Mouse (Mus musculus): ENCODE data around the gene Endou. TPM values are rescaled to one million over a fixed set of nuclear protein-coding genes. Genes with fewer than 3 reads are reported as not detected.

Endou gene
- polyA plus RNA-seq, 1 experiment from 2014 or later, result 0.20 TPM

DNA sequence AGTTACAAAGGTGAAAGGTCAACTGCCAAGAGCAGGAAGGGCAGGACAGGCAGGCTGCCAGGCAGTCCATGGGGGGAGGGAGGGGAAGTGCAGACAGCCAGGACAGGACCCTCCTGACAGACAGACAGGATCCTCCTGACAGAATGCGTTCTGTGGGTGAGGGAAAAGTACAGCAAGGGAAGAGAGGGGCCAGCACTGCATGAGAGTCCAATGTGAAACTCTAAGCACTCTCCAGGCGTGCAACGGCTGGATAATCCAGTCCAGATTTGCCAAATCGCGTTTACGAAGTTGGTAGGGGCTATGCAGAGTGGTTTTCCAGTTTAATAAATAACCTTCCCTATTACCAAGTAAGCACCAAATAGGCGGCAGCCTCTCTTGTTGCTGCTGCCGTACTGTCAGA is 49.1 kb downstream of the Endou start:
- Histone ChIP-seq H3K4me2 (replicated peaks; ENCODE audit: low read depth, low read length) (no peak overlapping the region), H3K36me3 (ENCODE audit: control insufficient read depth, insufficient read depth, low read length) (peaks cover 59% of the 10 kb centered on the region), H3K9ac (replicated peaks; ENCODE audit: low read depth, low read length) (no peak overlapping the region), H3K4me3 (ENCODE audit: low read depth, low read length) (no peak overlapping the region), H3K27ac (ENCODE audit: low read length) (no peak overlapping the region), H3K9me3 (ENCODE audit: control insufficient read depth, low read depth, low read length) (no peaks in the 10 kb centered on the region), H3K4me1 (ENCODE audit: control insufficient read depth, insufficient read depth, low read length) (no peaks in the 10 kb centered on the region), H3K27me3 (ENCODE audit: control insufficient read depth, insufficient read depth, low read length) (no peaks in the 10 kb centered on the region)
- 86% methylated on average over 8 of the region's 8 CpGs for WGBS
- no peak for ATAC-seq (ENCODE audit: insufficient number of reproducible peaks, insufficient read depth, low FRiP score, low read depth)

DNA sequence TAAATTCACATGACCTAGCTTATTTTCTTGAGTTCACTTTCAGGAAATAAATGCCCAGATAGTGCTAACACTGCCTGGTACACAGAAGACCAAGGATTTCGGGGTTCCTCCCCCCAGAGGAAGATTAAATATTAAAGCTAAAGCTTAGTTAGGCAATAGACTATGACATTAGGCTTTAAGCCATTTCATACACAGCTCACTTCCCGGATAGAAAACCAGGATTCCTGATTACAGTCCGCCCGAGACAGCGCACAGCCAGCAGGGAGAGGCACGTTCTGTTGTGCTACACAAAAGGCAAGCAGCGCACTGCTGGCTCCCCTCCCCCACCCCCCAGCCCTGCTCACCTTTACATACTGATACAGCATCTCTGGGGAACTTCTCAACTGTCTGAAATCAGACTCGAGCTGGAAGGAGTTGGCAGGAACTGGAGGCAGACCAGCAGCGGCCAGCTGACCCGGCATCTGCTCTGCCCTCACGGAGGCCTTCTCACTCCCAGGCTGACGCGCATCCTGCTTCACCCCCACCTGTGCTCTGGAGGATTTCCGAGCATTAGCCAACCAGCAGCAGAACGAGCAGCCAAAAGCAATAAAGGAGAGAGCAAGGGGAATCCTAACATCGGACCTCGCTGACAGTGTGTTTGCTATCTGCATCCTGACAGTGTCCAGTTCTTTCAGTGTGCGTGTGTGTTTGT is 51.0 kb downstream of the Endou start:
- Histone ChIP-seq H3K36me3 (ENCODE audit: control insufficient read depth, insufficient read depth, low read length) (peaks cover 55% of the 10 kb centered on the region), H3K4me2 (replicated peaks; ENCODE audit: low read depth, low read length) (no peak overlapping the region), H3K4me1 (ENCODE audit: control insufficient read depth, insufficient read depth, low read length) (no peaks in the 10 kb centered on the region), H3K4me3 (ENCODE audit: low read depth, low read length) (no peak overlapping the region), H3K9ac (replicated peaks; ENCODE audit: low read depth, low read length) (no peak overlapping the region), H3K9me3 (ENCODE audit: control insufficient read depth, low read depth, low read length) (no peaks in the 10 kb centered on the region), H3K27me3 (ENCODE audit: control insufficient read depth, insufficient read depth, low read length) (no peaks in the 10 kb centered on the region), H3K27ac (ENCODE audit: low read length) (no peak overlapping the region)
- WGBS, result 77% methylated on average over 18 of the region's 18 CpGs
- no peak for ATAC-seq (ENCODE audit: insufficient number of reproducible peaks, insufficient read depth, low FRiP score, low read depth)

DNA sequence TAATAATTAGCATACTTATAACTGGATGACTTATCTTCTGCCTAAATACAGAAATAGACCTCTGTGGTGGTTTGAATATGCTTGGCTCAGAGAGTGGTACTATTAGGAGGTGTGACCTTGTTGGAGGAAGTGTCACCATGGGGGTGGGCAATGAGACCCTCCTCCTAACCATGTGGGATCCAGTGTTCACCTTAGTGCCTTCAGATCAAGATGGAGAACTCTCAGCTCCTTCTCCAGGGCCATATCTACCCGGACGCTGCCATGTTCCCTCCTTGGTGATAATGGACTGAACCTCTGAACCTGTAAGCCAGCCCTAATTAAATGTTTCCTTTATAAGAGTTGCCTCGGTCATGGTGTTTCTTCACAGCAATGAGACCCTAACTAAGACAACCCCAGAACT is 53.8 kb downstream of the Endou start:
- H3K36me3 ChIP-seq (ENCODE audit: control insufficient read depth, insufficient read depth, low read length), result peaks cover 57% of the 10 kb centered on the region
- WGBS, result 90% methylated on average over 3 of the region's 3 CpGs
- H3K27ac ChIP-seq (ENCODE audit: low read length), result no peak overlapping the region
- no peaks in the 10 kb centered on the region for H3K4me1 ChIP-seq (ENCODE audit: control insufficient read depth, insufficient read depth, low read length)
- no peak overlapping the region for H3K4me3 ChIP-seq (ENCODE audit: low read depth, low read length)
- H3K9ac ChIP-seq (replicated peaks; ENCODE audit: low read depth, low read length), result no peak overlapping the region
- H3K27me3 ChIP-seq (ENCODE audit: control insufficient read depth, insufficient read depth, low read length), result no peaks in the 10 kb centered on the region
- H3K9me3 ChIP-seq (ENCODE audit: control insufficient read depth, low read depth, low read length), result no peaks in the 10 kb centered on the region
- no peak for ATAC-seq (ENCODE audit: insufficient number of reproducible peaks, insufficient read depth, low FRiP score, low read depth)
- H3K4me2 ChIP-seq (replicated peaks; ENCODE audit: low read depth, low read length), result no peak overlapping the region

DNA sequence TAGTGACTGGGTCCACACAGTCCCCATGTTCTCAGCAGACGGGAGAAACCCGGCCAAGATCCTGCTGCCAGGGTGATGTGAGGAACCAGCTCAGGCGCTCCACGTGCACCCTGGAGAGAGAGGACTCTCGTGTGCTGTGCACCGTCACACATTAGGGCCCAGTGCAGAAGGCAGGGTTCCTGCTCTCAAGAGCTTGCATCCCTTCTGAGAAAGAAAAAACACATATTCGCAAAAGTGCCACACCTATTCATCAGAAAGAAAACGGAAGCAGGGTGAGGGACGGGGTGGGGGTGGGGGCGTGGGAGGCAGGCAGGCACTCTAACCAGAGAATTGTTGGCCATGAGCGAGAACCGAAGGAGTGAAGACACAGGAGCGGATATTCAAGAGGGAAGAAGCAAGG is 55.2 kb downstream of the Endou start:
- Histone ChIP-seq H3K36me3 (ENCODE audit: control insufficient read depth, insufficient read depth, low read length) (peaks cover 49% of the 10 kb centered on the region), H3K4me3 (ENCODE audit: low read depth, low read length) (no peak overlapping the region)
- no peak for ATAC-seq (ENCODE audit: insufficient number of reproducible peaks, insufficient read depth, low FRiP score, low read depth)

DNA sequence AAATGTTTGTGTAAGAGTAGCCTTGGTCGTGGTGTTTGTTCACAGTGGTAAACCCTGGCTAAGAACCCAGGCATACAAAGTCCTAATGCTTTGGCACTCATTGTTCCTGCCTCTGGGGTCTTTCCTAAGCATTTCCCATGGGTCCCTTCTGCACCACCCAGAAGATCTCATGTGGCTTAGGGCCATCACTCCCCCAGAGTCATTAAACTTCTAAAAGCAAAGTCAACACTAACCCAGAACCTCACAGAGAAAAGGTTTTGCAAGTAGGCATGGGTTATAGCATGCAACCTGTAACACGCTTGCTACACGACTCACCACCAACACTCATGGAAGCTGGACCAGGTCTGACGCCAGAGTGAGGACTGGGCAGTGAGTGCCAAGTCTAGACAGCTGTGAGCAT is 56.7 kb downstream of the Endou start:
- Histone ChIP-seq H3K36me3 (ENCODE audit: control insufficient read depth, insufficient read depth, low read length) (peaks cover 40% of the 10 kb centered on the region), H3K9ac (replicated peaks; ENCODE audit: low read depth, low read length) (no peak overlapping the region), H3K4me1 (ENCODE audit: control insufficient read depth, insufficient read depth, low read length) (no peaks in the 10 kb centered on the region), H3K27me3 (ENCODE audit: control insufficient read depth, insufficient read depth, low read length) (no peaks in the 10 kb centered on the region), H3K9me3 (ENCODE audit: control insufficient read depth, low read depth, low read length) (no peaks in the 10 kb centered on the region), H3K27ac (ENCODE audit: low read length) (no peak overlapping the region), H3K4me2 (replicated peaks; ENCODE audit: low read depth, low read length) (no peak overlapping the region), H3K4me3 (ENCODE audit: low read depth, low read length) (no peak overlapping the region)
- WGBS, result 94% methylated on average over 4 of the region's 4 CpGs
- ATAC-seq (ENCODE audit: insufficient number of reproducible peaks, insufficient read depth, low FRiP score, low read depth), result no peak

More for the DNA sequence above, 55.2 kb downstream of the Endou start:
- Histone ChIP-seq H3K9me3 (ENCODE audit: control insufficient read depth, low read depth, low read length) (no peaks in the 10 kb centered on the region), H3K4me2 (replicated peaks; ENCODE audit: low read depth, low read length) (no peak overlapping the region), H3K27ac (ENCODE audit: low read length) (no peak overlapping the region), H3K4me1 (ENCODE audit: control insufficient read depth, insufficient read depth, low read length) (no peaks in the 10 kb centered on the region), H3K9ac (replicated peaks; ENCODE audit: low read depth, low read length) (no peak overlapping the region), H3K27me3 (ENCODE audit: control insufficient read depth, insufficient read depth, low read length) (no peaks in the 10 kb centered on the region)
- 88% methylated on average over 13 of the region's 13 CpGs for WGBS

DNA sequence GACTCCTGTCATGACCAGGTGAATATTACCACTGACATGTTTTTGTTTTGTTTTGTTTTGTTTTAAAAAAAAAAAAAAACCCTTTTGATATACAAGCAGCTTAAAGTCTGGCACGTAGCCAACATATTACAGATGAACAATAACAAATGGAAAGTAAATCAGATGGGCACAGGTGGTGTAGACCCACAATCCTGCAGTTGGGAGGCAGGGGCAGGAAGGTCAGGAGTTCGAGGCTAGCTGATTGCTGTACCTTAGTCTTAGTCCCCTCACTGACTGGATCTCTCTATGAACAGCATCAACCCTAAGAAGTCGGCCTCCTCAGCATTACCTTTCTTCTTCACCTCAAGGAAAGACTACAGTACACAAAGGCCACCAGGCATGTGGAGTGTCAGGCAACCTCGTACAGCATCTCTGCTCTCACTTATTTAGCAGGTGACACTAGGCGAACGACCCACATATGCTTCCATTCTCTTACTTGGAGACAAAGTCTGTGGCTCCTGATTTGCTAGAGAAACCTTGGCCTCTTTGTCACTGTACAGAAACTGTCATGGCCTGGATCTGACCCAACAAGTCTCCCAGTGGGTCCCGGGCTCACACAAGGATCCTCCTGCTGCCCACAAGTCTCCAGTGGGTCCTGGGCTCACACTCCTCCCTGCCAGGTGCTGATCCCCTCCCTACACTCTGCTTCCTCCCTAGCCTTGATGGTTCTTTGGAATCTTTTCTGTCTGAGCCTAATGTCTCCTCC is 57.7 kb downstream of the Endou start:
- no peaks in the 10 kb centered on the region for H3K4me1 ChIP-seq (ENCODE audit: control insufficient read depth, insufficient read depth, low read length)
- H3K4me2 ChIP-seq (replicated peaks; ENCODE audit: low read depth, low read length), result no peak overlapping the region
- WGBS, result 91% methylated on average over 7 of the region's 7 CpGs
- H3K36me3 ChIP-seq (ENCODE audit: control insufficient read depth, insufficient read depth, low read length), result peaks cover 40% of the 10 kb centered on the region
- H3K27me3 ChIP-seq (ENCODE audit: control insufficient read depth, insufficient read depth, low read length), result no peaks in the 10 kb centered on the region
- no peak overlapping the region for H3K4me3 ChIP-seq (ENCODE audit: low read depth, low read length)
- ATAC-seq (ENCODE audit: insufficient number of reproducible peaks, insufficient read depth, low FRiP score, low read depth), result no peak
- no peaks in the 10 kb centered on the region for H3K9me3 ChIP-seq (ENCODE audit: control insufficient read depth, low read depth, low read length)
- H3K27ac ChIP-seq (ENCODE audit: low read length), result no peak overlapping the region
- H3K9ac ChIP-seq (replicated peaks; ENCODE audit: low read depth, low read length), result no peak overlapping the region

DNA sequence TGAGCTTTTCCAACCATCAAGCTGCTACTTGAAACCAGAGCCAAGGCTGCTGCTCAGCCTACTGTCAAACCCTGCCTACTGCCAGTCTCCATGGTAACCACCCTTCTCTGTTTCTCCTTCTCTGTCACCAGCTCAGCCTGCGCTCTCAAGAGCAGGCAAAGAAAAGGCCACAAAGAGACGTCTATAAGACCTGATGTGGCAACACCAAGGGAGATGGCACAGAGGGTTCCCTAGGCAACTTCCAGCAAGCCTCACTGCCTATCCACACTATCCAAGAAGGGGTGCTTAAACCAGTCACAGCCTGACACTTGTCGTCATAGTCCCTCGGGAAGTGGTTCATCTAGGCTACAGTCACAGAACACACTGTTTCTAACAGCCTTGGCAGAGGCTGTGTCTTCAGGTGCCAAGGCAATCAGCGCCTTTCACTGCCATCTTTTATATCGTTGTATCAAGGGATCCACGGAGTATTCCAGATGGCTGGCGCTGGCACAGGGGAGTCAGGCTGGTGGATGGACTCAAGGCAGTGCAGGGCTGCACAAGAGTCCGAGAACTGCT is 58.9 kb downstream of the Endou start:
- 83% methylated on average over 9 of the region's 9 CpGs for WGBS
- Histone ChIP-seq H3K4me3 (ENCODE audit: low read depth, low read length) (no peak overlapping the region), H3K27ac (ENCODE audit: low read length) (no peak overlapping the region), H3K4me1 (ENCODE audit: control insufficient read depth, insufficient read depth, low read length) (no peaks in the 10 kb centered on the region), H3K36me3 (ENCODE audit: control insufficient read depth, insufficient read depth, low read length) (peaks cover 31% of the 10 kb centered on the region), H3K9me3 (ENCODE audit: control insufficient read depth, low read depth, low read length) (no peaks in the 10 kb centered on the region), H3K27me3 (ENCODE audit: control insufficient read depth, insufficient read depth, low read length) (no peaks in the 10 kb centered on the region), H3K9ac (replicated peaks; ENCODE audit: low read depth, low read length) (no peak overlapping the region), H3K4me2 (replicated peaks; ENCODE audit: low read depth, low read length) (no peak overlapping the region)
- ATAC-seq (ENCODE audit: insufficient number of reproducible peaks, insufficient read depth, low FRiP score, low read depth), result no peak

DNA sequence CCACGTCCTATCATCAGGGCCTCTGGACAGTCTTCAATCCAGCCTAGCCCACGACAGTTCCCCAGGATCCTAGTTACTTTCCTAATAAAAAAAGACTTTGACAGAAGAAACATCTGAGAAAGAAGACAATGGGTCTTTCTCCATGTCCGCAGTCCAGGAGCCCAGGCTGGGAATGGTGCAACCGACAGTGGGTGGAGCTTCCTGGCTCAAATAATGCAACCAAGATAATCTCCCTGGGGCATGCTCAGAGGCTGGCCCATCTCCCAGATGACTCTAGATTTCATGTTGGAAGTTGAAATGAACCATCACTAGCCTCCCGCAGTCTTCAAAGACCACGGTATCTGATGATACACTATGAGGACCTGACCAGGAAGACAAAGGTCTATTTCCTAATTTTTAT is 60.6 kb downstream of the Endou start:
- H3K27ac ChIP-seq (ENCODE audit: low read length), result no peak overlapping the region

More for the DNA sequence above, 60.6 kb downstream of the Endou start:
- H3K27me3 ChIP-seq (ENCODE audit: control insufficient read depth, insufficient read depth, low read length), result no peaks in the 10 kb centered on the region
- no peaks in the 10 kb centered on the region for H3K4me1 ChIP-seq (ENCODE audit: control insufficient read depth, insufficient read depth, low read length)
- WGBS, result 86% methylated on average over 6 of the region's 6 CpGs
- no peak for ATAC-seq (ENCODE audit: insufficient number of reproducible peaks, insufficient read depth, low FRiP score, low read depth)
- H3K36me3 ChIP-seq (ENCODE audit: control insufficient read depth, insufficient read depth, low read length), result peaks cover 15% of the 10 kb centered on the region
- H3K9me3 ChIP-seq (ENCODE audit: control insufficient read depth, low read depth, low read length), result no peaks in the 10 kb centered on the region
- no peak overlapping the region for H3K4me3 ChIP-seq (ENCODE audit: low read depth, low read length)
- H3K4me2 ChIP-seq (replicated peaks; ENCODE audit: low read depth, low read length), result no peak overlapping the region
- no peak overlapping the region for H3K9ac ChIP-seq (replicated peaks; ENCODE audit: low read depth, low read length)
